Mouse (Mus musculus) limb, embryonic 10.5 days (tissue): ENCODE results near the gene Pcgf2. TPM values are rescaled to one million over a fixed set of nuclear protein-coding genes. Genes with fewer than 3 reads are reported as not detected.
"Not testable (repeated sequence)": the region's sequence is repeated elsewhere in the genome, so short reads cannot be mapped to it uniquely, and the experiment has no call there.

Experiments used
- DNase-seq: peaks from one replicate; pipeline ENCODE4 v3.0.0-alpha.2; 2017; ENCODE audit warnings: low spot score
- H3K27ac ChIP-seq: fragments of 300-500 bp; sonication (generic); 2 replicates; pipeline ENCODE4 v1.5.1; 2016; ENCODE audit warnings: mild to moderate bottlenecking
- H3K27me3 ChIP-seq: fragments of 300-500 bp; sonication (generic); 2 replicates; pipeline ENCODE4 v1.6.1; 2016; ENCODE audit warnings: low read depth, mild to moderate bottlenecking; ENCODE audit not compliant: poor library complexity, severe bottlenecking
- H3K36me3 ChIP-seq: fragments of 300-500 bp; sonication (generic); 2 replicates; pipeline ENCODE4 v1.6.1; 2016; ENCODE audit warnings: mild to moderate bottlenecking, moderate library complexity
- H3K4me1 ChIP-seq: fragments of 300-500 bp; sonication (generic); 2 replicates; pipeline ENCODE4 v1.6.1; 2016
- H3K4me3 ChIP-seq: fragments of 300-500 bp; sonication (generic); 2 replicates; pipeline ENCODE4 v1.5.1; 2016; ENCODE audit warnings: mild to moderate bottlenecking, moderate library complexity
- H3K9me3 ChIP-seq: fragments of 300-500 bp; sonication (generic); replicated peaks from 2 replicates; pipeline ENCODE4 v1.6.1; 2016; ENCODE audit warnings: mild to moderate bottlenecking
- WGBS: fragments of 180-500 bp; shearing (Covaris S2); methylation state at CpG from one replicate; pipeline ENCODE4 v1.1.7; 2016; 5-methylcytosine and 5-hydroxymethylcytosine counted together
- polyA plus RNA-seq: library from polyadenylated mRNA; unstranded; fragments of >200 nt; fragmentation: Nextera tagmentation; extraction: Ambion mirVana; gene quantifications from 2 replicates; pipeline ENCODE4 v1.2.1, GENCODE M21; 2016

The Pcgf2 gene
- polyA plus RNA-seq, 1 experiment from 2014 or later = 21.5 TPM

- H3K4me1 ChIP-seq = peaks cover 41% of the 10 kb centered on the region
Measured at GRCm38 (mm10) chr11:97737600-97737999, 37.3 kb upstream of the Pcgf2 start.

GRCm38 (mm10) chr11:97736645-97737044 lies 36.3 kb upstream of the Pcgf2 start:
- H3K36me3 ChIP-seq = peaks cover 21% of the 10 kb centered on the region
- peaks cover 7% of the 10 kb centered on the region for H3K27me3 ChIP-seq
- H3K4me3 ChIP-seq = no peak overlapping the region
- WGBS = 95% methylated on average over 5 of the region's 5 CpGs
- DNase-seq = no peak
- H3K9me3 ChIP-seq = no peaks in the 10 kb centered on the region
- peaks cover 42% of the 10 kb centered on the region for H3K4me1 ChIP-seq
- no peak overlapping the region for H3K27ac ChIP-seq

More at GRCm38 (mm10) chr11:97737600-97737999, 37.3 kb upstream of the Pcgf2 start:
- 82% methylated on average over 4 of the region's 4 CpGs for WGBS
- no peak overlapping the region for H3K4me3 ChIP-seq
- peaks cover 12% of the 10 kb centered on the region for H3K36me3 ChIP-seq
- H3K27ac ChIP-seq = no peak overlapping the region
- H3K27me3 ChIP-seq = 0 out of 2 replicates have a peak, but pooled peaks cover under 1% of the 10 kb centered on the region
- DNase-seq = no peak
- no peaks in the 10 kb centered on the region for H3K9me3 ChIP-seq

GRCm38 (mm10) chr11:97734810-97735209 lies 34.5 kb upstream of the Pcgf2 start:
- not testable (repeated sequence) for H3K9me3 ChIP-seq, DNase-seq, H3K4me3 ChIP-seq
- Histone ChIP-seq H3K36me3 (peaks cover 37% of the 10 kb centered on the region), H3K4me1 (peaks cover 36% of the 10 kb centered on the region), H3K27ac (0 out of 2 replicates have a peak overlapping the region, but pooled peaks have one; percentile 14), H3K27me3 (peaks cover 14% of the 10 kb centered on the region)
- WGBS = 86% methylated on average over 5 of the region's 5 CpGs

- H3K27ac ChIP-seq = peak overlapping the region; percentile 73
Measured at GRCm38 (mm10) chr11:97733689-97734088, 33.4 kb upstream of the Pcgf2 start.

GRCm38 (mm10) chr11:97728730-97729129 lies 28.4 kb upstream of the Pcgf2 start:
- Histone ChIP-seq H3K27ac (peak overlapping the region; percentile 2; the same call in 1 of the 2 replicates), H3K36me3 (peaks cover 89% of the 10 kb centered on the region), H3K4me1 (peaks cover 36% of the 10 kb centered on the region), H3K27me3 (peaks cover 14% of the 10 kb centered on the region), H3K9me3 (no peaks in the 10 kb centered on the region), H3K4me3 (no peak overlapping the region)
- DNase-seq = no peak
- 75% methylated on average over 7 of the region's 7 CpGs for WGBS

More at GRCm38 (mm10) chr11:97733689-97734088, 33.4 kb upstream of the Pcgf2 start:
- peak; percentile 66 for DNase-seq
- peaks cover 45% of the 10 kb centered on the region for H3K36me3 ChIP-seq
- peak overlapping the region; percentile 3; the same call in 1 of the 2 replicates for H3K4me3 ChIP-seq
- peaks cover 44% of the 10 kb centered on the region for H3K4me1 ChIP-seq
- no peaks in the 10 kb centered on the region for H3K9me3 ChIP-seq
- peaks cover 14% of the 10 kb centered on the region for H3K27me3 ChIP-seq
- WGBS = 13% methylated on average over 10 of the region's 10 CpGs

GRCm38 (mm10) chr11:97728311-97728710 lies 28.0 kb upstream of the Pcgf2 start:
- DNase-seq = no peak
- H3K36me3 ChIP-seq = peaks cover 93% of the 10 kb centered on the region
- H3K27ac ChIP-seq = 0 out of 2 replicates have a peak overlapping the region, but pooled peaks have one; percentile 2
- peaks cover 32% of the 10 kb centered on the region for H3K4me1 ChIP-seq
- H3K4me3 ChIP-seq = no peak overlapping the region
- H3K9me3 ChIP-seq = no peaks in the 10 kb centered on the region
- H3K27me3 ChIP-seq = peaks cover 14% of the 10 kb centered on the region
- WGBS = 56% methylated on average over 7 of the region's 7 CpGs

GRCm38 (mm10) chr11:97723709-97724108 lies 23.4 kb upstream of the Pcgf2 start:
- H3K27me3 ChIP-seq = no peaks in the 10 kb centered on the region
- peaks cover 9% of the 10 kb centered on the region for H3K4me1 ChIP-seq
- WGBS = 88% methylated on average over 7 of the region's 7 CpGs
- no peak overlapping the region for H3K27ac ChIP-seq
- DNase-seq = no peak
- no peak overlapping the region for H3K4me3 ChIP-seq
- H3K36me3 ChIP-seq = peaks cover 100% of the 10 kb centered on the region
- H3K9me3 ChIP-seq = peaks cover 5% of the 10 kb centered on the region

- DNase-seq = no peak
- H3K36me3 ChIP-seq = peaks cover 98% of the 10 kb centered on the region
- H3K27ac ChIP-seq = no peak overlapping the region
- no peaks in the 10 kb centered on the region for H3K4me1 ChIP-seq
- H3K27me3 ChIP-seq = no peaks in the 10 kb centered on the region
- WGBS = 91% methylated on average over 4 of the region's 4 CpGs
- peaks cover 5% of the 10 kb centered on the region for H3K9me3 ChIP-seq
- no peak overlapping the region for H3K4me3 ChIP-seq
Measured at GRCm38 (mm10) chr11:97721338-97721737, 21.0 kb upstream of the Pcgf2 start.

- H3K27me3 ChIP-seq = no peaks in the 10 kb centered on the region
- no peak for DNase-seq
- WGBS = 89% methylated on average over 4 of the region's 4 CpGs
- no peak overlapping the region for H3K4me3 ChIP-seq
- peaks cover 5% of the 10 kb centered on the region for H3K9me3 ChIP-seq
- H3K27ac ChIP-seq = no peak overlapping the region
- peaks cover 98% of the 10 kb centered on the region for H3K36me3 ChIP-seq
- H3K4me1 ChIP-seq = no peaks in the 10 kb centered on the region
Measured at GRCm38 (mm10) chr11:97719041-97719440, 18.7 kb upstream of the Pcgf2 start.

GRCm38 (mm10) chr11:97718281-97718860 lies 18.1 kb upstream of the Pcgf2 start:
- no peak overlapping the region for H3K4me3 ChIP-seq
- H3K27me3 ChIP-seq = no peaks in the 10 kb centered on the region
- WGBS = 86% methylated on average over 15 of the region's 15 CpGs
- peaks cover 5% of the 10 kb centered on the region for H3K9me3 ChIP-seq
- H3K27ac ChIP-seq = no peak overlapping the region
- no peaks in the 10 kb centered on the region for H3K4me1 ChIP-seq
- DNase-seq = no peak
- H3K36me3 ChIP-seq = peaks cover 98% of the 10 kb centered on the region

- H3K4me3 ChIP-seq = no peak overlapping the region
- H3K36me3 ChIP-seq = peaks cover 98% of the 10 kb centered on the region
- no peaks in the 10 kb centered on the region for H3K4me1 ChIP-seq
- no peaks in the 10 kb centered on the region for H3K27me3 ChIP-seq
- no peak overlapping the region for H3K27ac ChIP-seq
- DNase-seq = no peak
- whole genome bisulfite sequencing = 88% methylated on average over 26 of the region's 26 CpGs
- peaks cover 5% of the 10 kb centered on the region for H3K9me3 ChIP-seq
Measured at GRCm38 (mm10) chr11:97717369-97718280, 17.3 kb upstream of the Pcgf2 start.

- WGBS = 91% methylated on average over 8 of the region's 8 CpGs
- no peaks in the 10 kb centered on the region for H3K4me1 ChIP-seq
- H3K9me3 ChIP-seq = no peaks in the 10 kb centered on the region
- no peaks in the 10 kb centered on the region for H3K27me3 ChIP-seq
- no peak for DNase-seq
- no peak overlapping the region for H3K4me3 ChIP-seq
- H3K27ac ChIP-seq = no peak overlapping the region
- peaks cover 98% of the 10 kb centered on the region for H3K36me3 ChIP-seq
Measured at GRCm38 (mm10) chr11:97716021-97716420, 15.7 kb upstream of the Pcgf2 start.
